Mouse (Mus musculus): Measurements from ENCODE around the gene Zfp652. TPM values are rescaled to one million over a fixed set of nuclear protein-coding genes. Genes with fewer than 3 reads are reported as not detected.

The Zfp652 gene
- total RNA-seq, 2 experiments from 2014 or later, result 22.6 to 23.0 TPM

GRCm38 (mm10) chr11:95709534-95710040, 2.9 kb upstream of the Zfp652 start:
- no peak for ATAC-seq (replicated peaks; ENCODE audit: low FRiP score, poor library complexity, severe bottlenecking)

- ATAC-seq (replicated peaks; ENCODE audit: low FRiP score, poor library complexity, severe bottlenecking), result no peak
Measured at GRCm38 (mm10) chr11:95710478-95710877, 2.0 kb upstream of the Zfp652 start.

- no peak for ATAC-seq (replicated peaks; ENCODE audit: low FRiP score, poor library complexity, severe bottlenecking)
Measured at GRCm38 (mm10) chr11:95712085-95712562, 349 bp upstream of the Zfp652 start.

- peak; percentile 81 for ATAC-seq (replicated peaks; ENCODE audit: low FRiP score, poor library complexity, severe bottlenecking)
Measured at GRCm38 (mm10) chr11:95713225-95713810, 845 bp downstream of the Zfp652 start.

- ATAC-seq (replicated peaks; ENCODE audit: low FRiP score, poor library complexity, severe bottlenecking), result peak; percentile 16
Measured at GRCm38 (mm10) chr11:95713811-95714241, 1.4 kb downstream of the Zfp652 start.

GRCm38 (mm10) chr11:95714411-95714810, 1.9 kb downstream of the Zfp652 start:
- no peak for ATAC-seq (replicated peaks; ENCODE audit: low FRiP score, poor library complexity, severe bottlenecking)

- ATAC-seq (replicated peaks; ENCODE audit: low FRiP score, poor library complexity, severe bottlenecking), result no peak
Measured at GRCm38 (mm10) chr11:95716136-95716535, 3.7 kb downstream of the Zfp652 start.

GRCm38 (mm10) chr11:95719356-95719755, 6.9 kb downstream of the Zfp652 start:
- ATAC-seq (replicated peaks; ENCODE audit: low FRiP score, poor library complexity, severe bottlenecking), result no peak

GRCm38 (mm10) chr11:95723287-95723686, 10.8 kb downstream of the Zfp652 start, which contains the start of gene B130006D01Rik:
Gene B130006D01Rik, plus strand, starts transcription at chr11:95723587.
- no peak for ATAC-seq (replicated peaks; ENCODE audit: low FRiP score, poor library complexity, severe bottlenecking)

GRCm38 (mm10) chr11:95724466-95724865, 12.0 kb downstream of the Zfp652 start:
- no peak for ATAC-seq (replicated peaks; ENCODE audit: low FRiP score, poor library complexity, severe bottlenecking)

GRCm38 (mm10) chr11:95726156-95726555, 13.7 kb downstream of the Zfp652 start:
- ATAC-seq (replicated peaks; ENCODE audit: low FRiP score, poor library complexity, severe bottlenecking), result no peak

- ATAC-seq (replicated peaks; ENCODE audit: low FRiP score, poor library complexity, severe bottlenecking), result no peak
Measured at GRCm38 (mm10) chr11:95727947-95728346, 15.5 kb downstream of the Zfp652 start.

GRCm38 (mm10) chr11:95728916-95729907, 16.7 kb downstream of the Zfp652 start:
- peak; percentile 51; the same call in 1 of the 2 replicates for ATAC-seq (replicated peaks; ENCODE audit: low FRiP score, poor library complexity, severe bottlenecking)

GRCm38 (mm10) chr11:95734485-95734884, 22.0 kb downstream of the Zfp652 start:
- ATAC-seq (replicated peaks; ENCODE audit: low FRiP score, poor library complexity, severe bottlenecking), result no peak

GRCm38 (mm10) chr11:95737811-95738210, 25.3 kb downstream of the Zfp652 start:
- ATAC-seq (replicated peaks; ENCODE audit: low FRiP score, poor library complexity, severe bottlenecking), result peak; percentile 39; the same call in 1 of the 2 replicates

GRCm38 (mm10) chr11:95744521-95744920, 32.0 kb downstream of the Zfp652 start:
- no peak for ATAC-seq (replicated peaks; ENCODE audit: low FRiP score, poor library complexity, severe bottlenecking)

- no peak for ATAC-seq (replicated peaks; ENCODE audit: low FRiP score, poor library complexity, severe bottlenecking)
Measured at GRCm38 (mm10) chr11:95746821-95747220, 34.3 kb downstream of the Zfp652 start.

- no peak for ATAC-seq (replicated peaks; ENCODE audit: low FRiP score, poor library complexity, severe bottlenecking)
Measured at GRCm38 (mm10) chr11:95748331-95748730, 35.9 kb downstream of the Zfp652 start.

GRCm38 (mm10) chr11:95749619-95750018, 37.1 kb downstream of the Zfp652 start:
- no peak for ATAC-seq (replicated peaks; ENCODE audit: low FRiP score, poor library complexity, severe bottlenecking)

GRCm38 (mm10) chr11:95750995-95751394, 38.5 kb downstream of the Zfp652 start:
- peak; percentile 86 for ATAC-seq (replicated peaks; ENCODE audit: low FRiP score, poor library complexity, severe bottlenecking)
